Mouse (Mus musculus) E14TG2a.4 (cell line): ENCODE results near the gene Uspl1.
A peak's percentile ranks its signal among the peaks of the same experiment; 100 is the strongest.

Experiments
- H3K27me3 ChIP-seq: 2 replicates; pipeline ENCODE4 v1.6.1; 2014; ENCODE audit warnings: low read length, control low read depth; ENCODE audit not compliant: insufficient read depth
- H3K36me3 ChIP-seq: 2 replicates; pipeline ENCODE4 v1.6.1; 2014; ENCODE audit warnings: low read length, control low read depth; ENCODE audit not compliant: insufficient read depth
- H3K4me1 ChIP-seq: replicated peaks from 2 replicates; pipeline ENCODE4 v1.6.1; 2014; ENCODE audit warnings: low read depth, low read length, control low read depth
- H3K4me3 ChIP-seq: replicated peaks from 2 replicates; pipeline ENCODE4 v1.5.1; 2014; ENCODE audit warnings: mild to moderate bottlenecking, low read length
- H3K9me3 ChIP-seq: 2 replicates; pipeline ENCODE4 v1.6.1; 2014; ENCODE audit warnings: low read length, control low read depth
- CTCF ChIP-seq: conservative IDR thresholded peaks from 2 replicates; pipeline ENCODE4 v1.5.1; 2014; ENCODE audit warnings: low read length
- NANOG ChIP-seq: IDR thresholded peaks from 2 replicates; pipeline ENCODE4 v1.6.1; 2014; ENCODE audit warnings: borderline replicate concordance, low read length, mixed read lengths
- POU5F1 ChIP-seq: IDR thresholded peaks from 2 replicates; pipeline ENCODE4 v1.6.1; 2014; ENCODE audit warnings: low read length, borderline replicate concordance

Uspl1 gene

DNA sequence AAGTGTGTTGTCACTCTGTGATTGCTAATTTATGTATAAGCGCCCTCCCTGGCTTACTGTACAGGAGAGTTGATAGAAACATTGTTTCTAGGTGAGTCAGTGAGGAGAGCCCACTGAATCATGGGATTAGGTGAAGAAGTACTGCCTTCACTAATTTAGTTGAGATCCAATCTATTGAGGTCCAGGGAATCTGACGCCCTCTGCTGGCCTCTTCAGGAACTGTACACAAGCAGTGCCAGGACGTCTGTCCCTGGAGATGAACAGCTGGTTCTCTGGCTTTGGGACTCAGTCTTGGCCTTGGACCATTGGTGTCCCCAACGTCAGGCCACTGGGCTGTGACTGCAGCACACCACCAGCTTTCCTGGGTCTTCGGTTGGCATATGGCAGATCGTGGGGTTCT is 77.7 kb downstream of the Uspl1 start:
- no peak overlapping the region for H3K4me3 ChIP-seq
- no peaks in the 10 kb centered on the region for H3K36me3 ChIP-seq
- H3K4me1 ChIP-seq, result peaks cover 38% of the 10 kb centered on the region
- peaks cover 21% of the 10 kb centered on the region for H3K27me3 ChIP-seq
- H3K9me3 ChIP-seq, result no peaks in the 10 kb centered on the region
- TF ChIP-seq NANOG (no peak), CTCF (peak; percentile 99)

GRCm38 (mm10) chr5:149264405-149264804 is 80.3 kb downstream of the Uspl1 start, which contains the start of gene Alox5ap:
TSS of gene Alox5ap (plus strand) at chr5:149264767.
- Histone ChIP-seq H3K9me3 (no peaks in the 10 kb centered on the region), H3K36me3 (no peaks in the 10 kb centered on the region), H3K4me1 (peaks cover 38% of the 10 kb centered on the region), H3K27me3 (peaks cover 16% of the 10 kb centered on the region), H3K4me3 (no peak within 1 kb of the TSS; the same call in 1 of the 2 replicates)
- TF ChIP-seq POU5F1, result no peak
- TF ChIP-seq NANOG, result no peak
- no peak for TF ChIP-seq CTCF

DNA sequence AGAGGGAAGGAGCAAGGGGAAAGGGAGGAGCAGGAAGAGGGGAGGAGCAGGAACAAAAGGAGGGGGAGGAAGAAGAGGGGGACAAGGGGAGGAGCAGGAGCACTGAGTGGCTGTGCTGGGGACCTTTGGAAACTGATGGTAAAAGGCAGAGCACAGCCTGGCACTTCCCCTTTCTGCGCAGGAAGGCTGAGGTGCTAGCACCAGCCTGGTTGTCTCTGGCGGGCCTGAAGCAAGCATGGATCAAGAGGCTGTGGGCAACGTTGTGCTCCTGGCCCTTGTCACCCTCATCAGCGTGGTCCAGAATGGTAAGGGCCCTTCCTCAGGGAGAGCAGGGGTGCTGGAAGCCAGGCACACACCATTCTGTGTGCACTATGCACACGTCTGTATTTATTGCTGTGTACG is 80.7 kb downstream of the Uspl1 start:
- TF ChIP-seq NANOG, result no peak
- TF ChIP-seq POU5F1, result no peak
- TF ChIP-seq CTCF, result no peak
- H3K27me3 ChIP-seq, result peaks cover 19% of the 10 kb centered on the region
- no peaks in the 10 kb centered on the region for H3K9me3 ChIP-seq
- no peak overlapping the region; the same call in 1 of the 2 replicates for H3K4me3 ChIP-seq
- no peaks in the 10 kb centered on the region for H3K36me3 ChIP-seq
- H3K4me1 ChIP-seq, result peaks cover 38% of the 10 kb centered on the region
